Mouse (Mus musculus): ENCODE measurements around the gene Vmn1r233. TPM values are rescaled to one million over a fixed set of nuclear protein-coding genes. Genes with fewer than 3 reads are reported as not detected.

Gene Vmn1r233
- not detected in 2 replicates for polyA plus RNA-seq (2014; fragmentation: Nextera tagmentation; extraction: Ambion mirVana)

DNA sequence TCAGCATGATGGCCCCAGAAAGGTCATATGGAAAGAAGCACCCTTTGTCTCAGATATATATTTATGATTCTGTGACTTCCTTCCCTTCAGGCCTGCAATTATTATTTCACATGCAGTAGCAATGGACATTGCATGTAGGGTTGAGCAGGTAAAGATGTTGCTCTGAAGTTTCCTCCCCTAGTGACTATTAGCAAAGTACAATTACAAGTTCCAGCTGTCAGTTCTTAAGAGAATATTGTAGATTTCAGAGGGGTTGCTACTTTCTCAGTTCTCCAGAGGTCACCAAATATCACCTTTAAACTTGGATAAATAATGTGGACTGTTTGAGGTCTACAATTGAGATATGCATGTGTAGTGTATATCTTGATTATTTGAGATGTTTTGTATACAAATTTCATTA lies at the start of gene Vmn1r233:
Gene Vmn1r233, minus strand, starts transcription at position 101 of the 400 bp plus-strand sequence.
- Histone ChIP-seq H3K4me2 (no peak within 1 kb of the TSS), H3K9ac (ENCODE audit: low read depth, low read length) (no peak within 1 kb of the TSS), H3K36me3 (ENCODE audit: control insufficient read depth, insufficient read depth, low read length) (no peaks in the 10 kb centered on the region), H3K9me3 (replicated peaks; ENCODE audit: control insufficient read depth, low read length) (no peaks in the 10 kb centered on the region), H3K27me3 (ENCODE audit: control insufficient read depth, insufficient read depth, low read length) (no peaks in the 10 kb centered on the region), H3K4me1 (ENCODE audit: control insufficient read depth, insufficient read depth, low read length) (no peaks in the 10 kb centered on the region), H3K27ac (ENCODE audit: low read depth, low read length) (no peak within 1 kb of the TSS), H3K4me3 (ENCODE audit: low read depth, low read length) (no peak within 1 kb of the TSS)
- ATAC-seq (replicated peaks; ENCODE audit: insufficient number of reproducible peaks, low FRiP score, low TSS enrichment): no peak

DNA sequence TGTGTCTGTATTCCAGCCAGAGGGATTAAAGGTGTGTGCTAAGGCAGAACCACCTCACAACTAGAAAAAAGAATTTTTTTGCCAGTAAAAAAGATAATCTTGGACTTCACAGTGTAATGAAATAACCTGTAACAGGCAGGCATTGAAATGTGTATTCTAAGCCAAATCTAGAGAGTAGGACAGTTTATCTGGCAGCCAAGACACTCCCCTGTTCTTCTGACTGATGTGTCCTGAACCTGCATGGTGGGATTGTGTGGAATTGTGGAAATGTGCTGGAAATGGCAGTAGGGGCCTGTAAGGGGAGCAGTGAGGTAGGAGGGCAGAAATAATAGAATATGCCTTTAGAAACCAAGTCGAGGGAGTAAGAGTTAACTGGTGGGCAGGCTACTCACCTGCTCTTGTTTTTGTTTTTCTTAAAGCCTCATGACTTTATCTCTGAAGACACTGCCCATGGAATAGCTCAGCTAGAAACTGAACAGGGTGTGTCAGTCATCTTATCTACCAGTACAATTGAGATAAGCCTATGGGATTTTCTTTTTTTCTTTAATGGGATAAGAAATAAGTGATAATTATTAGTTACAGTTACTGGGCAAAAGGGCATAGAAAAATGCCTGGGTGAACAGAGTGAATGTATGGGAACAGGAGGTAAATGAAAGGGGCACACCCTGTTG lies 22.3 kb upstream of the Vmn1r233 start:
- Histone ChIP-seq H3K4me2 (no peak overlapping the region), H3K27me3 (ENCODE audit: control insufficient read depth, insufficient read depth, low read length) (no peaks in the 10 kb centered on the region), H3K27ac (ENCODE audit: low read depth, low read length) (no peak overlapping the region), H3K36me3 (ENCODE audit: control insufficient read depth, insufficient read depth, low read length) (peaks cover 27% of the 10 kb centered on the region), H3K4me3 (ENCODE audit: low read depth, low read length) (no peak overlapping the region), H3K9ac (ENCODE audit: low read depth, low read length) (no peak overlapping the region), H3K4me1 (ENCODE audit: control insufficient read depth, insufficient read depth, low read length) (no peaks in the 10 kb centered on the region), H3K9me3 (replicated peaks; ENCODE audit: control insufficient read depth, low read length) (no peaks in the 10 kb centered on the region)
- ATAC-seq (replicated peaks; ENCODE audit: insufficient number of reproducible peaks, low FRiP score, low TSS enrichment): no peak
- WGBS (ENCODE audit: insufficient replicate concordance): 71% methylated on average over 1 of the region's 1 CpGs

- no peaks in the 10 kb centered on the region for H3K27me3 ChIP-seq (ENCODE audit: control insufficient read depth, insufficient read depth, low read length)
- peaks cover 4% of the 10 kb centered on the region; the same call in 1 of the 2 replicates for H3K36me3 ChIP-seq (ENCODE audit: control insufficient read depth, insufficient read depth, low read length)
- H3K9me3 ChIP-seq (replicated peaks; ENCODE audit: control insufficient read depth, low read length): no peaks in the 10 kb centered on the region
- WGBS (ENCODE audit: insufficient replicate concordance): 46% methylated on average over 1 of the region's 1 CpGs
- peak overlapping the region; percentile 84 for H3K4me3 ChIP-seq (ENCODE audit: low read depth, low read length)
- peaks cover 8% of the 10 kb centered on the region for H3K4me1 ChIP-seq (ENCODE audit: control insufficient read depth, insufficient read depth, low read length)
- peak overlapping the region; percentile 93 for H3K9ac ChIP-seq (ENCODE audit: low read depth, low read length)
- no peak overlapping the region for H3K27ac ChIP-seq (ENCODE audit: low read depth, low read length)
- H3K4me2 ChIP-seq: peak overlapping the region; percentile 88
- no peak for ATAC-seq (replicated peaks; ENCODE audit: insufficient number of reproducible peaks, low FRiP score, low TSS enrichment)
Observed at GRCm38 (mm10) chr17:21009726-21010125, 13.5 kb upstream of the Vmn1r233 start.

DNA sequence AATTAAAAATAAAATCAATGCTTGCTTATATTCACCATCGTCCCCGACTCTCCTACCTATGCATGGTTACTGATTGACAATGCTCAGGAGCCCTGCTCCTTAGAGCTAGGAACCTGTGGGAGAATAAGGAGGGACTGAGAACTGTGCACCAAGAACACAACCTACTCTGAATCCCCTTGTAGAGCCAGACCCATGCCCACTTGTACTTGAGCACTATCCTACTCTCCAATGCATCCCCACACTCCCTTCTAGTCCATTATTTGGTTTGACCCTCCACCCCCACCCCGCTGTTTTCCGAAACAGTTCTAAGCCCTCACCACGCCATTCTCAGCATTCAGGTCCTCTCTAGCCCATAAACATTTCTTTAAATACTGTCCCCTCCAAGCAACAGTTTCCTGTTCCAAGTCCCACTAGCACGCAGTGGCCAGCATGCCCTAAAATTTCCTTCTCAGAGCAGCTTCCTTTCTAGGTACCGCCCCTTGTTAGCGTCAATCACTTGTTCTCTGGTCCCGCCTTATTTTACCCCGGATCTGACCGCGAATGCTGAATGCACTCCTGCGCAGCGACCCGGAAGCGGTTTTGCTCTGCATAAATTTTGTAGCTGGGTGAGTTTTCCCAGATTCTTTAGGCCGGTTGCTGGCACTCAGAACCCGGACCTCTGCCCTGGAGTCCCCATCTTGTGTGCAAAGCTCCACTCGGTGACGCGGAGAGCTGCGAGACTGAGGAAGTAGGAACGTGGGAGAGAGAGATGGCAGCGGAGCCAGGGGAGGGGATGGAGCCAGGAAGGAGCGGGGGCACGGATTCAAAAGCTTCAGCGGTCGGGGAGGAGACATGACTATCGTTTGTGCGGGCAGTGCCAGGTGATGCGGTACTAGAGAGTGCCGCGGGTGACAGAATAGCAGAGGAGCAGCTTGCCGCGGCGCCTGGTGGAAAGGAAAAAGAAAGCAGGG lies 12.4 kb upstream of the Vmn1r233 start, which contains the start of gene Zfp160:
Gene Zfp160, plus strand, starts transcription at position 522 of the 950 bp plus-strand sequence.
- Histone ChIP-seq H3K9ac (ENCODE audit: low read depth, low read length) (peak within 1 kb of the TSS; percentile 93), H3K27ac (ENCODE audit: low read depth, low read length) (peak within 1 kb of the TSS; percentile 91), H3K9me3 (replicated peaks; ENCODE audit: control insufficient read depth, low read length) (no peaks in the 10 kb centered on the region), H3K4me2 (peak within 1 kb of the TSS; percentile 88), H3K4me3 (ENCODE audit: low read depth, low read length) (peak within 1 kb of the TSS; percentile 84), H3K27me3 (ENCODE audit: control insufficient read depth, insufficient read depth, low read length) (no peaks in the 10 kb centered on the region), H3K4me1 (ENCODE audit: control insufficient read depth, insufficient read depth, low read length) (peaks cover 8% of the 10 kb centered on the region), H3K36me3 (ENCODE audit: control insufficient read depth, insufficient read depth, low read length) (peaks cover 4% of the 10 kb centered on the region; the same call in 1 of the 2 replicates)
- peak; percentile 93 for ATAC-seq (replicated peaks; ENCODE audit: insufficient number of reproducible peaks, low FRiP score, low TSS enrichment)
- WGBS (ENCODE audit: insufficient replicate concordance): 5% methylated on average over 36 of the region's 36 CpGs

- ATAC-seq (replicated peaks; ENCODE audit: insufficient number of reproducible peaks, low FRiP score, low TSS enrichment): no peak
- Histone ChIP-seq H3K9ac (ENCODE audit: low read depth, low read length) (no peak overlapping the region), H3K4me3 (ENCODE audit: low read depth, low read length) (no peak overlapping the region), H3K27me3 (ENCODE audit: control insufficient read depth, insufficient read depth, low read length) (no peaks in the 10 kb centered on the region), H3K4me1 (ENCODE audit: control insufficient read depth, insufficient read depth, low read length) (no peaks in the 10 kb centered on the region), H3K4me2 (no peak overlapping the region), H3K27ac (ENCODE audit: low read depth, low read length) (no peak overlapping the region), H3K9me3 (replicated peaks; ENCODE audit: control insufficient read depth, low read length) (no peaks in the 10 kb centered on the region), H3K36me3 (ENCODE audit: control insufficient read depth, insufficient read depth, low read length) (no peaks in the 10 kb centered on the region)
- WGBS (ENCODE audit: insufficient replicate concordance): 66% methylated on average over 2 of the region's 2 CpGs
Observed at GRCm38 (mm10) chr17:20993716-20994115, 2.5 kb downstream of the Vmn1r233 start.

- Histone ChIP-seq H3K27me3 (ENCODE audit: control insufficient read depth, insufficient read depth, low read length) (no peaks in the 10 kb centered on the region), H3K4me3 (ENCODE audit: low read depth, low read length) (no peak overlapping the region), H3K36me3 (ENCODE audit: control insufficient read depth, insufficient read depth, low read length) (peaks cover 47% of the 10 kb centered on the region), H3K4me1 (ENCODE audit: control insufficient read depth, insufficient read depth, low read length) (no peaks in the 10 kb centered on the region), H3K9me3 (replicated peaks; ENCODE audit: control insufficient read depth, low read length) (no peaks in the 10 kb centered on the region), H3K9ac (ENCODE audit: low read depth, low read length) (no peak overlapping the region), H3K27ac (ENCODE audit: low read depth, low read length) (no peak overlapping the region), H3K4me2 (no peak overlapping the region)
- no peak for ATAC-seq (replicated peaks; ENCODE audit: insufficient number of reproducible peaks, low FRiP score, low TSS enrichment)
Observed at GRCm38 (mm10) chr17:20966681-20967080, 29.6 kb downstream of the Vmn1r233 start.

GRCm38 (mm10) chr17:20965421-20965820 lies 30.8 kb downstream of the Vmn1r233 start:
- ATAC-seq (replicated peaks; ENCODE audit: insufficient number of reproducible peaks, low FRiP score, low TSS enrichment): 0 out of 2 replicates have a peak, but pooled peaks have one; percentile 20
- 84% methylated on average over 4 of the region's 4 CpGs for WGBS (ENCODE audit: insufficient replicate concordance)
- H3K9me3 ChIP-seq (replicated peaks; ENCODE audit: control insufficient read depth, low read length): no peaks in the 10 kb centered on the region

DNA sequence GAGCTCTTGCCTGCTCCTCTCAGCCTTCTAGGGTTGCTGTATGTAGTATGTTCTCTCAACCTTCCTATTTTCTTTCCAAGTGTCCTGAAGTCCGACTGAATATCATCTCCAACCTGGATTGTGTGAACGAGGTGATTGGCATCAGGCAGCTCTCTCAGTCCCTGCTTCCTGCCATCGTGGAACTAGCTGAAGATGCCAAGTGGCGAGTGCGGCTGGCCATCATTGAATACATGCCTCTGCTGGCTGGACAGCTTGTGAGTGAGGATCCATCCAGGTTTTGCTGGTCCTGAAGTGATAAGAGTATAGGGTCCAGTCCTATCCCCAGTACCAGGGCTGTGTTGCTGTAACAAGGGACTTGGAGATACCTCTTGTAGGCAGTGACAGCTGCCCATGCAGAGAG lies 35.9 kb downstream of the Vmn1r233 start:
- Histone ChIP-seq H3K36me3 (ENCODE audit: control insufficient read depth, insufficient read depth, low read length) (peaks cover 84% of the 10 kb centered on the region), H3K4me2 (no peak overlapping the region), H3K4me3 (ENCODE audit: low read depth, low read length) (no peak overlapping the region), H3K27ac (ENCODE audit: low read depth, low read length) (no peak overlapping the region), H3K4me1 (ENCODE audit: control insufficient read depth, insufficient read depth, low read length) (no peaks in the 10 kb centered on the region), H3K9me3 (replicated peaks; ENCODE audit: control insufficient read depth, low read length) (no peaks in the 10 kb centered on the region), H3K27me3 (ENCODE audit: control insufficient read depth, insufficient read depth, low read length) (no peaks in the 10 kb centered on the region), H3K9ac (ENCODE audit: low read depth, low read length) (no peak overlapping the region)
- no peak for ATAC-seq (replicated peaks; ENCODE audit: insufficient number of reproducible peaks, low FRiP score, low TSS enrichment)
- whole genome bisulfite sequencing (ENCODE audit: insufficient replicate concordance): 94% methylated on average over 5 of the region's 5 CpGs

More at GRCm38 (mm10) chr17:20965421-20965820, 30.8 kb downstream of the Vmn1r233 start:
- H3K36me3 ChIP-seq (ENCODE audit: control insufficient read depth, insufficient read depth, low read length): peaks cover 55% of the 10 kb centered on the region
- no peaks in the 10 kb centered on the region for H3K4me1 ChIP-seq (ENCODE audit: control insufficient read depth, insufficient read depth, low read length)
- no peak overlapping the region for H3K9ac ChIP-seq (ENCODE audit: low read depth, low read length)
- H3K4me2 ChIP-seq: no peak overlapping the region
- H3K27me3 ChIP-seq (ENCODE audit: control insufficient read depth, insufficient read depth, low read length): no peaks in the 10 kb centered on the region
- no peak overlapping the region for H3K4me3 ChIP-seq (ENCODE audit: low read depth, low read length)
- no peak overlapping the region for H3K27ac ChIP-seq (ENCODE audit: low read depth, low read length)

Measured in heart, embryonic 11.5 days (tissue).